In the genomic region with DNA sequence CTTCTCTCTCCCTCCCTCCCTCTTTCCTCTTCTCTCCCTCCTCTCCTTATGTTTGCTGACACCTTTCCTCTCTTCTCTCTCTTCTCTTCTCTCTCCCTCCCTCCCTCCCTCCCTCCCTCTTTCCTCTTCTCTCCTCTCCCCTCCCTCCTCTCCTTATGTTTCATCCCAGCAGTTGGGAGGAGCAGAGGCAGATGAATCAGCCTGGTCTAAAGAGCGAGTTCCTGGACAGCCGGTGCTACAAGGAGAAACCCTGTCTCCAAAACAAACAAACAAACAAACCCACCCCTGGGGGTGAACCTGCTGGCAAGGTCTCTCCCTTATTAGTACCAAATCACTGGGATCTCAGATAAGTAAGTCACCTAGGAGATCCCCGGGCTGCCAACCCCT, we compare ENCODE assay signal across 8 mouse cellular contexts. TPM values are rescaled to one million over a fixed set of nuclear protein-coding genes. Genes with fewer than 3 reads are reported as not detected.
DNase-seq lines count a peak whose midpoint lies in the region; ATAC-seq and TF ChIP-seq lines count a peak whose summit lies in the region.

No protein-coding gene starts in this region.

- no peaks in the 10 kb centered on the region for H3K9me3 ChIP-seq in heart, embryonic 16.5 days (replicated peaks; ENCODE audit: control insufficient read depth, low read length)
- no peaks in the 10 kb centered on the region for H3K9me3 ChIP-seq in forebrain, postnatal 0 days (ENCODE audit: low read length)
- H3K9me3 ChIP-seq in midbrain, embryonic 10.5 days (replicated peaks): no peaks in the 10 kb centered on the region

- TF ChIP-seq CTCF in Patski (IDR thresholded peaks at IDR 0.05): no peak
- TF ChIP-seq CTCF in forebrain, postnatal 0 days (IDR thresholded peaks at IDR 0.05; ENCODE audit: low read depth): no peak

- no peaks in the 10 kb centered on the region for H3K27me3 ChIP-seq in heart, embryonic 16.5 days (ENCODE audit: control insufficient read depth, insufficient read depth, low read length)
- no peaks in the 10 kb centered on the region for H3K27me3 ChIP-seq in Patski
- no peaks in the 10 kb centered on the region for H3K27me3 ChIP-seq in forebrain, postnatal 0 days (ENCODE audit: insufficient read depth, low read length)
- H3K27me3 ChIP-seq in midbrain, embryonic 10.5 days (ENCODE audit: low read depth, poor library complexity, severe bottlenecking): peaks cover 12% of the 10 kb centered on the region

- peak overlapping the region; percentile 98 for H3K27ac ChIP-seq in heart, embryonic 16.5 days (ENCODE audit: low read length)
- H3K27ac ChIP-seq in forebrain, postnatal 0 days (ENCODE audit: low read depth, low read length): peak overlapping the region; percentile 96
- peak overlapping the region; percentile 95 for H3K27ac ChIP-seq in midbrain, embryonic 10.5 days (replicated peaks)

- in situ Hi-C loops in Patski (cut with MboI; ENCODE audit: low pct_unique_long_range_greater_than_20kb): no loop called here

- DNase-seq in heart, adult 11 months: no peak
- DNase-seq in Patski (ENCODE audit: low read depth, low spot score): peak; percentile 20
- no peak for DNase-seq in forebrain, postnatal 0 days
- no peak for DNase-seq in midbrain, embryonic 10.5 days (ENCODE audit: low spot score)
- DNase-seq in B cell, adult 2 months: no peak
- no peak for DNase-seq in right cerebral cortex, adult 2 months (ENCODE audit: low spot score in 2 of 2)
- no peak for DNase-seq in ovary, adult 18-20 months (ENCODE audit: low spot score)

- peaks cover 9% of the 10 kb centered on the region for H3K4me1 ChIP-seq in heart, embryonic 16.5 days (ENCODE audit: control insufficient read depth, insufficient read depth, low read length)
- peaks cover 7% of the 10 kb centered on the region; the same call in 1 of the 2 replicates for H3K4me1 ChIP-seq in forebrain, postnatal 0 days (ENCODE audit: insufficient read depth)
- H3K4me1 ChIP-seq in midbrain, embryonic 10.5 days: peaks cover 25% of the 10 kb centered on the region

- WGBS in heart, embryonic 16.5 days: 0% methylated on average over 3 of the region's 3 CpGs
- WGBS in forebrain, postnatal 0 days: under 1% methylated on average over 3 of the region's 3 CpGs
- 0% methylated on average over 3 of the region's 3 CpGs for WGBS in midbrain, embryonic 10.5 days

- no peak for ATAC-seq in heart, embryonic 16.5 days (replicated peaks; ENCODE audit: extremely low read depth, insufficient read depth, low FRiP score)
- ATAC-seq in Patski: peak; percentile 15
- peak; percentile 12; the same call in 1 of the 2 replicates for ATAC-seq in forebrain, postnatal 0 days

- H3K36me3 ChIP-seq in heart, embryonic 16.5 days (ENCODE audit: control insufficient read depth, insufficient read depth): peaks cover 32% of the 10 kb centered on the region
- peaks cover 27% of the 10 kb centered on the region for H3K36me3 ChIP-seq in forebrain, postnatal 0 days (ENCODE audit: insufficient read depth)
- peaks cover 35% of the 10 kb centered on the region for H3K36me3 ChIP-seq in midbrain, embryonic 10.5 days

- peak overlapping the region; percentile 91 for H3K9ac ChIP-seq in heart, embryonic 16.5 days (ENCODE audit: low read length)
- peak overlapping the region; percentile 73 for H3K9ac ChIP-seq in forebrain, postnatal 0 days

- H3K4me2 ChIP-seq in heart, embryonic 16.5 days (ENCODE audit: low read depth, low read length): peak overlapping the region; percentile 97
- peak overlapping the region; percentile 69 for H3K4me2 ChIP-seq in forebrain, postnatal 0 days (ENCODE audit: low read depth)

- CTCF ChIA-PET in Patski (lab: Charles Lee): interaction anchor here (1.1 to 2.4 kb wide), 3 partner anchors 12 to 109 kb away, joined by 3 to 7 read pairs (median 3); no protein-coding TSS in a partner anchor

- peak overlapping the region; percentile 100 for H3K4me3 ChIP-seq in heart, embryonic 16.5 days (ENCODE audit: low read length)
- H3K4me3 ChIP-seq in forebrain, postnatal 0 days (ENCODE audit: low read depth, low read length): peak overlapping the region; percentile 79
- peak overlapping the region; percentile 91 for H3K4me3 ChIP-seq in midbrain, embryonic 10.5 days

- POLR2A ChIA-PET in Patski (lab: Charles Lee): no interaction called here

RNA-seq across cellular contexts. Expression of gene Rps5, which starts 0.8 kb away (rescaled TPM):
- 521 and 529 TPM in 2 replicates for polyA plus RNA-seq in heart, embryonic 16.5 days (2015; fragmentation: Nextera tagmentation; extraction: Ambion mirVana)
- 905 TPM for polyA plus RNA-seq in Patski (2021)
- 1,758 and 2,185 TPM in 2 replicates for total RNA-seq in forebrain, postnatal 0 days (2014; rRNA removed)
- polyA plus RNA-seq in forebrain, postnatal 0 days (2015; fragmentation: Nextera tagmentation; extraction: Ambion mirVana): 679 and 877 TPM in 2 replicates
- polyA plus RNA-seq in midbrain, embryonic 10.5 days (2016; fragmentation: Nextera tagmentation; extraction: Ambion mirVana): 886 and 1,011 TPM in 2 replicates

RNA-seq across cellular contexts. Expression of gene Rnf225, which starts 5.9 kb away (rescaled TPM):
- 0.47 and 0.74 TPM in 2 replicates for polyA plus RNA-seq in heart, embryonic 16.5 days (2015; fragmentation: Nextera tagmentation; extraction: Ambion mirVana)
- polyA plus RNA-seq in Patski (2021): 0.47 TPM
- 1.7 and 1.8 TPM in 2 replicates for total RNA-seq in forebrain, postnatal 0 days (2014; rRNA removed)
- polyA plus RNA-seq in forebrain, postnatal 0 days (2015; fragmentation: Nextera tagmentation; extraction: Ambion mirVana): 0.36 and 0.75 TPM in 2 replicates
- polyA plus RNA-seq in midbrain, embryonic 10.5 days (2016; fragmentation: Nextera tagmentation; extraction: Ambion mirVana): 0.47 and 0.83 TPM in 2 replicates

RNA-seq across cellular contexts. Expression of gene Zscan22, which starts 23.7 kb away (rescaled TPM):
- 9.9 and 10.8 TPM in 2 replicates for polyA plus RNA-seq in heart, embryonic 16.5 days (2015; fragmentation: Nextera tagmentation; extraction: Ambion mirVana)
- polyA plus RNA-seq in Patski (2021): 15.7 TPM
- total RNA-seq in forebrain, postnatal 0 days (2014; rRNA removed): 7.0 and 8.3 TPM in 2 replicates
- polyA plus RNA-seq in forebrain, postnatal 0 days (2015; fragmentation: Nextera tagmentation; extraction: Ambion mirVana): 2.8 and 3.5 TPM in 2 replicates
- polyA plus RNA-seq in midbrain, embryonic 10.5 days (2016; fragmentation: Nextera tagmentation; extraction: Ambion mirVana): 16.3 and 17.7 TPM in 2 replicates

RNA-seq across cellular contexts. Expression of gene Zfp128, which starts 40.3 kb away (rescaled TPM):
- polyA plus RNA-seq in heart, embryonic 16.5 days (2015; fragmentation: Nextera tagmentation; extraction: Ambion mirVana): 2.7 and 3.2 TPM in 2 replicates
- polyA plus RNA-seq in Patski (2021): 6.0 TPM
- total RNA-seq in forebrain, postnatal 0 days (2014; rRNA removed): 17.7 and 18.5 TPM in 2 replicates
- polyA plus RNA-seq in forebrain, postnatal 0 days (2015; fragmentation: Nextera tagmentation; extraction: Ambion mirVana): 1.5 and 2.0 TPM in 2 replicates
- 5.5 and 5.7 TPM in 2 replicates for polyA plus RNA-seq in midbrain, embryonic 10.5 days (2016; fragmentation: Nextera tagmentation; extraction: Ambion mirVana)

RNA-seq across cellular contexts. Expression of gene Zfp324, which starts 44.3 kb away (rescaled TPM):
- 6.5 and 6.7 TPM in 2 replicates for polyA plus RNA-seq in heart, embryonic 16.5 days (2015; fragmentation: Nextera tagmentation; extraction: Ambion mirVana)
- 7.9 TPM for polyA plus RNA-seq in Patski (2021)
- 32.9 and 47.7 TPM in 2 replicates for total RNA-seq in forebrain, postnatal 0 days (2014; rRNA removed)
- polyA plus RNA-seq in forebrain, postnatal 0 days (2015; fragmentation: Nextera tagmentation; extraction: Ambion mirVana): 6.8 and 8.8 TPM in 2 replicates
- 11.4 and 13.2 TPM in 2 replicates for polyA plus RNA-seq in midbrain, embryonic 10.5 days (2016; fragmentation: Nextera tagmentation; extraction: Ambion mirVana)
